Mouse (Mus musculus) cerebellum, postnatal 10 days (tissue): ENCODE results near the gene Usp17la.
"Not testable (repeated sequence)": the region's sequence is repeated elsewhere in the genome, so short reads cannot be mapped to it uniquely, and the experiment has no call there.

Source experiments
- DNase-seq, 2 experiments: peaks; one replicate each; pipeline ENCODE4 v3.0.0; 2021; ENCODE audit warnings: mixed read lengths in 2 of 2

Usp17la gene

DNA sequence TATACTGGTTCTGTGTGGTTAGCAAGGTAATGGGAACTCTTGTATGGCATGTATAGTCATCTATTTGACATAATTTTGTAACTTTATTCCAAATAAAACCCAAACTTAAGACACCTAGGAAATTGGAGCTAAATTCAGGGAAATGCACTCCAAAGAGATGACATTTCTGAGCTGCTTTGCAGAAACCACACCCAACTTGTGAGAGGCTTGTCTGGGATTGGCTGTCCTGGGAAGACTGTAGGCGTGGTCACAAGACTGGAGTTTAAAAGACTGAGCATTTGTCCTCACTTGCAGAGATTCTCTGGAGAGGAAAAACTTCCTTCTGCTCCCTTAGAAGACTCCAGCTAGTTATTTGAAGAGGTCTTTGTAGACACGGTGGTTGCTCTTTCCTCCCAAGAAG lies at the start of gene Usp17la:
Gene Usp17la, plus strand, starts transcription at position 301 of the 400 bp plus-strand sequence.
- not testable (repeated sequence) for DNase-seq

DNA sequence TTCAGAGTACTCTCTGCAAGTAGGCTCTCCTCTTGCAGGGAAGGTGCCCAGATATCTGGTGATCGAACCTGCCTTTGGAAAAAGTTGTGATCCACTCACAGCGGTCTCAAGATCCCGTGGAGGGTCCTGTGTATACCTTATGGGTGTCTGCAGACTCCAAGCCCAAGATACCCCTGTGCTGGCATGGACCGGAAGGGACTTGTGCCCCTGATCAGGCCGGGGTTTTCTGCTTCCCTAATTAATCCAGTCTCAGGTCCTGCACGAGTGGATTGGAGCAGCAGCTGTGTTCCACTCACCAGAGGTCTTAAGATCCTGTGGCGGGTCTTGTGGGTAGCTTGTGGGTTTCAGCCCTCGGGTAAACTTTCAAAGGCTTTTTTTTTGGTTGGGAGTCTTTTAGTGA lies 46.5 kb upstream of the Usp17la start:
- not testable (repeated sequence) for DNase-seq

DNA sequence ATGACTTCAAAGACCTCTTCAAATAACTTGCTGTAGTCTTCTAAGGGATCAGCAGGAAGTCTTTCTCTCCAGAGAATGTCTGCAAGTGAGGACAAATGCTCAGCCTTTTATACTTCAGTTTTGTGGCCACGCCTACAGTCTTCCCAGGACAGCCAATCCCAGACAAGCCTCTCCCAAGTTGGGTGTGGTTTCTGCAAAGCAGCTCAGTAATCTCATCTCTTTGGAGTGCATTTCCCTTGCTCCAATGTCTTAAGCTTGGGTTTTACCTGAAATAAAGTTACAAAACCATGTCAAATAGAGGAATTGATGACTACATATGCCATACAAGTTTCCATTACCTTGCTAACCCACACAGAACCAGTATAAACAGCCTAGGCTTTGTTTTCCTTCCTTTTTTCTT lies 14.3 kb upstream of the Usp17la start, which contains the start of gene Usp17lb:
Gene Usp17lb, minus strand, starts transcription at position 101 of the 400 bp plus-strand sequence.
- DNase-seq: no peak

DNA sequence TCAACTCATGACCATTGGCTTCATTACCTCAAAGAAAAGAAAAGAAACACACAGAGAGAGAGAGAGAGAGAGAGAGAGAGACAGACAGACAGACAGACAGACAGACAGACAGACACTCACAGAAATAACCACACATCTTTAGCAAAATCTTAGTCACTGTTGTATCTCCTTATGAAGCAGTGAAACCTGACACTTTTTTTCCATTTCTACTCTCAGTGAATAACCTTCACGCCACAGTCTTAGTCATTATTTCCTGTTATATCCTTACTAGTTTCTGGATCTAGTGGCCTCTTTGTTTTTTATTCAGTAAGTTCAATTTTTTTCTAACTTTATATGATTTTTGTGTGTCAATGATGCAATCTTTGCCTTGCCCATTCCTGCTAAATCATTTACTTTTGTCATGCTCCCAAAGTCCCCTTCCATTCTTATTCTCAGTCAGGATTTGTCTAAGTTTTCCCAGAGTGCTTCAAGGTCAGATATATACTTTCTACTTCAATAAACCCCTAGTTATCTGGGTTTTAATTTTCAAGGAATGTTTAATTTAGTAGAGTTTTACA lies 13.0 kb upstream of the Usp17la start:
- DNase-seq: no peak

DNA sequence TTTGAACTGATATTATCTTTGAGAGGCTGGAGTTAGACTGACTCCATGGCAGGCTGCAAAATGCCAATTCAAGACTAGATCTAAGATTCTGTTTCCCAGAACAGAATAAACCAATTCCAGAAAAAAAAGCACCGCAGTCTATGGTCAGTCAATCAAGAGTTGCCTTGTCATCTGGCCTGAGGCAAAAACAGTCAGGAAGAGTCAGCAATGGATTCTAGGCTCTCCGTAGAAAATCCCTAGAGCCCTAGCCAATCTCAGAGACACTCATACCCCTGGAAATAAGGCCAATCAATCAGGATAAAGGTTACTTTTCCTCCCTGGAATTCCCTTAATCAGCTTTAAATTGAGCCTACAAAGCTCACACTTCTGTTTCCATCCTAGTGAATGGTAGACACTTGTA lies 5.3 kb upstream of the Usp17la start:
- not testable (repeated sequence) for DNase-seq

DNA sequence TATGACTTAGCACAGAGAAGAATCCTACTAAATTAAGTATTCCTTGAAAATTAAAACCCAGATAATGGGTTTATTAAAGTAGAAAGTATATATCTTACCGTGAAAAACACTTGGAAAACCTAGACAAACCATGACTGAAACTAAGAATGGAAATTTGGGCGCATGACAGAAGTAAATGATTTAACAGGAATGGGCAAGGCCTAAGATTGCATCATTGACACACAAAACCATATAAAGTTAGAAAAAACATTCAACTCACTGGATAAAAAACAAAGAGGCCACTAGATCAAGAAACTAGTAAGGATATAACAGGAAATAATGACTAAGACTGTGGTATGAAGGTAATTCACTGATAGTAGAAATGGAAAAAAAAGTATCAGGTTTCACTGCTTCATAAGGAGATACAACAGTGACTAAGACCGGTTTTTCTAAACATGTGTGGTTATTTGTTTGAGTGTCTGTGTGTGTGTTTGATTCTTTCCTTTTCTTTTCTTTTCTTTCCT lies 1.5 kb upstream of the Usp17la start:
- no peak for DNase-seq

DNA sequence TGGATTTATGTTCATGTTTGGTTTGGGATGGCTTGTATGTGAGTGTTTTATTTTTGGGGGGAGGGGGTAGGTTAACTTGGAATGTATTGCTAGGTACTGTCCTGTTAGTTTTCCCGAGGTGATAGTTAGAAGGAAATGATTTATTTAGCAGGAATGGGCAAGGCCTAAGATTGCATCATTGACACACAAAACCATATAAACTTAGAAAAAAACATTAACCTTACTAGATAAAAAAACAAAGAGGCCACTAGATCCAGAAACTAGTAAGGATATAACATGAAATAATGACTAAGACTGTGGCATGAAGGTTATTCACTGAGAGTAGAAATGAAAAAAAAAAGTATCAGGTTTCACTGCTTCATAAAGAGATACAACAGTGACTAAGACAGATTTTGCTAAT lies 874 bp downstream of the Usp17la start:
- no peak for DNase-seq

DNA sequence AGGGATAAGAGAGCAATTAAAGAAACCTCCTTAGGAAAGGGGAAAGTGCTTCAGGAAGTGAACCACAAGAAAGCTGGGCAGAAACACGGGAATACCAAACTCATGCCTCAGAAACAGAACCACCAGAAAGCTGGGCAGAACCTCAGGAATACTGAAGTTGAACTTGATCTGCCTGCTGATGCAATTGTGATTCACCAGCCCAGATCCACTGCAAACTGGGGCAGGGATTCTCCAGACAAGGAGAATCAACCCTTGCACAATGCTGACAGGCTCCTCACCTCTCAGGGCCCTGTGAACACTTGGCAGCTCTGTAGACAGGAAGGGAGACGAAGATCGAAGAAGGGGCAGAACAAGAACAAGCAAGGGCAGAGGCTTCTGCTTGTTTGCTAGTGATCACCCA lies 4.6 kb downstream of the Usp17la start:
- DNase-seq: no peak

DNA sequence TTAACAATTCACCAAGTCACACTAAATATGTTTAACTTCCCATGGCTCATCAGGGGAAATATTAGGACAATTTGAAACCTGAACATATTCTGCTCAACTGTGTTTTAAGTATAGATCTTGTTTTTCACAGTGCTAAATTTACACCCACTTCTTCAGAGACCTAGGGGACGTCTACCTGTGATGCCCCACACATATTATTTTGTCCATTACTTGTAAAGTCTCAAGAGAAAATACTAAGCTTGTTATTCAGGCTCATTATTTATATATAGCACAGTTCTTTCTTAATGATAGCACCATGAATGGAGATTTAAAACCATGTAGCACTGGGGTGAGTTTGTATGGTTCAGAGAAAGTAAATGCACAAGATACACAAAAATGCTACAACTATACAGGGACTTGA lies 20.9 kb downstream of the Usp17la start, which contains the start of gene Olfr665:
Gene Olfr665, plus strand, starts transcription at position 301 of the 400 bp plus-strand sequence.
- DNase-seq: no peak

DNA sequence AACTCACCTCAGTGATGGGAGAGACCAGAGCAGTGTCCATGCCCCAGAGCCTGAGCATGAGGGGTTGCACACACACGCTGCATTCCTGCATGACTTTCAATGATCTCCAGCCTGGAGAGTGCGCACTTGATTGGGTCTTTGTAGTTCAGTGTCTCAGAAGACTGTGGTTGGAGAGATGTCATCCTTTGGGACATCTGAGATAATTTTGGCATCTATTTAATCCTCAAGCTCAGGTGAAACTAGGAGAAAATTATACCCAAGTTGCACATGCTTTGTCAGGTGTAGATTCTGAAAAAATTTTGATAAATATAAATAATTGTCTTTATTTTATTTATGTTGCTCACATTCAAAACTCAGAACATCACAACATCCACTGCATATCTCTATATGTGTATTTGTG lies 39.0 kb downstream of the Usp17la start, which contains the start of gene Olfr666:
Gene Olfr666, minus strand, starts transcription at position 101 of the 400 bp plus-strand sequence.
- no peak for DNase-seq
